Mouse (Mus musculus) cerebellum, adult 8-10 months (tissue): ENCODE data around the gene Ugt1a6b.
"Not testable (repeated sequence)": the region's sequence is repeated elsewhere in the genome, so short reads cannot be mapped to it uniquely, and the experiment has no call there.

Experiments
- DNase-seq: peaks from one replicate; pipeline ENCODE4 v3.0.0; 2022

Gene Ugt1a6b

GRCm38 (mm10) chr1:88125827-88126360, 22.8 kb downstream of the Ugt1a6b start:
- DNase-seq, result not testable (repeated sequence)

- not testable (repeated sequence) for DNase-seq
Observed at GRCm38 (mm10) chr1:88129091-88129490, 26.0 kb downstream of the Ugt1a6b start.

- DNase-seq, result not testable (repeated sequence)
Observed at GRCm38 (mm10) chr1:88130223-88130622, 27.2 kb downstream of the Ugt1a6b start.

DNA sequence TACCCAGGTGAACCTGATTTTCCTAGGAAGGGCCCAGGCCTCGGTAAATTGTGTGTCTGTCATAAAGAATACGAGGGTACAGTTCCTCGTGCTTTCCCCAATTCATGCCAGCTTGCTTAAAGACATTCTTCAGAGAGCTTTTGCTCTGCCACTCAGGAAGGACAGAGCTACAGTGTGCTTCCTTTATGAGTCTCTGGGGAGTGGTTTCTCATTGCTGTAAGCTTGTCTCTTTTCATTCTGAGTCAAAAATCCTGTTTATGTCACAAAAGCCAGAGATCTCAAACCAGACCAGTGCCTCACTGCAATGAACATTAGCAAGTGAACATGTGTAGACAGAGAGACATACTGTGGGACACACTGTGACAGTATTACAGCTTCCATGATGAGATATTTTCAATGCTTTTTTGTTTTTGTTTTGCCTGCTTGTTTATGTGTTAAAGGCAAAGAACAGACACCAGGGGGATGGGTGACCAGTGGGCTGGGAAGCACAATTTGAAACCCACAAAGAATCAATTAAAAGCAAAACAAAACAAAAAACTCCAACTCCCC, 30.9 kb downstream of the Ugt1a6b start:
- no peak for DNase-seq

GRCm38 (mm10) chr1:88134457-88135011, 31.5 kb downstream of the Ugt1a6b start, which contains the start of gene Ugt1a6a:
Gene Ugt1a6a (plus strand): TSS chr1:88134809.
- DNase-seq, result not testable (repeated sequence)

DNA sequence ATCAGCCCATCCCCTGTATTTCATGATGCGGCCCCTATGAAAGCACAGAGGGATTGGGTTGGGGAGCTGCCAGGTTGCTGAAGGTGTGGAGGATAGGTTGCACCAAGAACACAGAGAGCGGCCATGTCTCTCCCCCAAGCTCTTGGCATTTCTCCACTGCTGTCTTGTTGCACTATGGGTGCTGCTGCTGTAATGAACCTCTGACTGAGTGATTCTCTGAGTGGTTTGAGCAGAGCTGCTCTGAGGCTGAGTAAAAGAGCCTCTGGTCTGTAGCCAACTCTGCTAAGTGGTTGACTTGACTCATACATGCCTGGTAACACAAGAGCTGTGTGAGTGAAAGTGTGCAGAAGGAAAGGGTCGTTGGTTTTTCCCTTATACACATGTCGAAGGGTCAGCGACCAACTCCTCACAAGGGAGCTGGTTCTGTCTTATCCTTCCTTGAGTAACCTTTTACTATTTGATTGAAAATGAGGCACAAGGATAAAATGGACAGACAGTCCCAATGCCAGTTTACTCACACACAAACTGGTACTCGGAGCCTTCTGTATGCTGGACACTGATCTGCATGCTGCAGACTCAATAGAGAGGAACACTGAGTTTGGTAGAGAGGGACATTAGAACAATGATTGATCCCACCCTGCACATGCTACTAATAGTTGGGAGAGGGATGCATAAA, 32.3 kb downstream of the Ugt1a6b start:
- DNase-seq, result not testable (repeated sequence)

- no peak for DNase-seq
Observed at GRCm38 (mm10) chr1:88136646-88137045, 33.6 kb downstream of the Ugt1a6b start.

GRCm38 (mm10) chr1:88137264-88137663, 34.2 kb downstream of the Ugt1a6b start:
- DNase-seq, result no peak

DNA sequence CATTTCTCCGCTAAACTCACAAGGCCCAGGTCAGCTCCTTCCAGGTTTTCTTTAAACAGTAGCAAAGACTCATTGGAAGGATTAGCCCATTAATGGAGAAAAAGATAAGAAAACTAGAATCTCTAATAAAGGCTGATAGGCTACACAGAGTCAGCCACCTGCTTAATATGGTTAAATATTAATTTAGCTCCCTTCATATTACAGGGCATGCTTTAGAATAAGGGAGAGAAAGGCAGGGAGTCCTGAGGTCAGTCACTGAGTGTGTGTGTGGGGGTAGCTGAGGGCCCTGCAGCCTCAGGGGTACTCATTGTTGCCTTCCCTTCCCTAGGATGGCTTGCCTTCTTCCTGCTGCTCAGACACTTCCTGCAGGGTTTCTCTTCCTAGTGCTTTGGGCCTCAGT, 35.1 kb downstream of the Ugt1a6b start:
- no peak for DNase-seq

DNA sequence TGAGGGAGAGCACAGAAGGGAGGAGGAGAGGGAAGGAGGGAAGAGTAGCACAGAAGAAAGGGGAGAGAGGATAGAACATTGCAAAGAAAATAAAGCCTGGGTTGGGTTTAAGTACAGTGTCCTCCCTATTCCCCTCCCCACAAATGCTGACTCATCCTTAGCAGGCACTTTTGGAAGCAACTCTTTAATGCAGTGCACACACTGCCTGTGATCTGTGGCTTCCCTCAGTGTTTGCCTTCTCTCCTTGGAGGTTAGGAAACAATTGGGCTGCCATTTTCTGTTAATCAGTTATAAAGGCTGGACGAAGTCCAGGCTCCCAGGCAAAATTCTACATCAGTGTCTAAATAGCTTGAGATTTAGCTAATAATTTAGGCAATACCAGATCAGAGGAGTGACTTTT, 37.4 kb downstream of the Ugt1a6b start:
- not testable (repeated sequence) for DNase-seq

GRCm38 (mm10) chr1:88143966-88144675, 41.1 kb downstream of the Ugt1a6b start:
- peak; percentile 41 for DNase-seq

DNA sequence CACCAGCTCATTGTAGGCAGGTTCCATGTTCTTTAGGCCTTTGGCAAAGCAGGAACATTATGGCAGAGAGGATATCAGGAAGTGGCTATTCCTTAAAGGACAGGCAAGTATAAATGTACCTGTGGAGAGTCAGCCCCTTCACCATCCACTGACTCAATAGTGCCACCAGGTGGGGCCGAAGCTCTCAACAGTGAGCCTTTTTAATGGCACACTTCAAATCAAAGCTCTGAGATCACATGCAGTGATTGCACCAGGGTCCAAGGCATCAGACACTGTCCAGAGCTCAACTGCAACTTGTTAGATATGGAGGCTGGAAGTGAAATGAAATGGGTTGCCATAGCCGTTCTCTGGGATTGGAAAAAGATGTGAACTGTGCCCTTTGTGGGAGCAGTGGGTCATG, 42.2 kb downstream of the Ugt1a6b start:
- not testable (repeated sequence) for DNase-seq

- not testable (repeated sequence) for DNase-seq
Observed at GRCm38 (mm10) chr1:88150133-88150532, 47.1 kb downstream of the Ugt1a6b start.

DNA sequence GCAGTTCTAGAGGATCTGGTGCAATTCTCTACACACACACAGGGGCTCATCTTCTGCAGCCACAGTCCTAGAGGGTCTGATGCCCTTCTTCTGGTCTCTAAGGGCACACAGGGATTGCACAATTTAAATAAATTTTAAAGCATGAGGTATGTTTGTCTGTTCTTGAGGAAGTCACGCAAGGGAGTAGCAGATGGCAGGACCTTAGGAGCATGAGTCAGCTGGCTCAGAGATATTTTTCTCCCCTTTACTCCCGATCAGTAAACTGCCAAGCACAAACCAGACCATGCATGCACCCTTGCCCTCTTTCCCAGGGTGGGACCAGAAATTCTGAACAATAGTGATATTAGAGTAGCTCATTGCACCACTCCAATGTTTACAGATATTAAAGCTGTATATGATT, 55.4 kb downstream of the Ugt1a6b start:
- DNase-seq, result no peak

GRCm38 (mm10) chr1:88165711-88166110, 62.7 kb downstream of the Ugt1a6b start, which contains the start of gene Ugt1a5:
Gene Ugt1a5 (plus strand): TSS chr1:88166012.
- no peak for DNase-seq

DNA sequence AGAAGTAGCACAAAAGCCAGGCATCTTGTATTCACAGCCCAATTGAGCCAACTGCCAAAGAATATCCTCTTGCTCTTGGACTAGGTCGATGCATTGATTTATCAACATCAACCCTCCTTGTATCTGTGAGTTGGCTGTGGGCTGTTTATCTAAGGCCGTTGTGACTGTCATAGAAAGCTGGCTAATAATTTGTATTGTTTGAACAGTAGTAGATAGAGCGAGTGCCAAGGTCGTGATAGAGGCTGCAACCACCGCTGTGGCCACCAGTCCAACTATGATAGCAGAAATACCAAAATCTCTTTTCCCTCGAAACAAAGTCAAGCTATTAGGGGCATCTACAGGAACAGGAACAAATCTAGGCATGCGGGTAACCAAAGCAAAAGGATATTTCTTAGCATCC, 69.1 kb downstream of the Ugt1a6b start:
- DNase-seq, result not testable (repeated sequence)

DNA sequence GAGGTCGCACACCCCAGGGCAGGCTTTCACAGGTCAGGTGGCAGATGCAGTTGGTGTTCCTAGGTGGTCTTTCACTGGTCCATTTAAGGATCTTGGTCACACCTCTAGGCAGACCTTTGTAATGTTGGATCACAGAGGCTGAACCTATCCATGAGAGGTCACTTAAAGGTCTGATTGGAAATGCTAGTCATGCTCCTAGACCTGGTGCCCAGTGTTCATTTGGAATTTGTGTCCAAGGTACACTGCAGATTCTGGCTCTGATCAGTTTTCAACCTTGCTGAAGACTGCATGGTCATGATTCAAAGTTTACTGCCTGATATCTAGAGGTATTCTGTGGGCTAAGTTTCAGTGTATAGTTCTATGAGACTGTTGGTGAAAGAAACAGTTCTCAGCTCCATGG, 76.6 kb downstream of the Ugt1a6b start:
- no peak for DNase-seq

- DNase-seq, result no peak
Observed at GRCm38 (mm10) chr1:88186325-88186935, 83.4 kb downstream of the Ugt1a6b start.

DNA sequence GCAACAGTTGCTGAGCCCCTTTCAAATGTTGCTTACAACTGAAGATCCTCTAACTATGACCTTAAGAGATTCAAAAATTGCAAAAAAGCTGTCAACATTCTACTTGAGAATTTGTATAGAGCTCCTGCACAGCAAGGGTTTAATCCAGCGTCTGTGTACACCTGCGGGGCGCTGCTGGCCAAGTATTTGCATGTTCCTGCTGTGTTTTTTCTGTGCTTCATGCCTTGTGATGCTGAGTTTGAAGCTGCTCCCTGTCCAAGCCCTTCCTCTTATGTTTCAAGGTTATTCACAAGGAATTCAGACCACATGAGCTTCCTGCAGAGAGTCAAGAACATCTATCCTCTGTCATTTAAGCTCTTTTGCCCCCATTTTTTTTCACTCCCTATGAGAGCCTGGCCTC, 89.1 kb downstream of the Ugt1a6b start:
- no peak for DNase-seq

GRCm38 (mm10) chr1:88195687-88196086, 92.6 kb downstream of the Ugt1a6b start:
- no peak for DNase-seq

- no peak for DNase-seq
Observed at GRCm38 (mm10) chr1:88197443-88197842, 94.4 kb downstream of the Ugt1a6b start.

DNA sequence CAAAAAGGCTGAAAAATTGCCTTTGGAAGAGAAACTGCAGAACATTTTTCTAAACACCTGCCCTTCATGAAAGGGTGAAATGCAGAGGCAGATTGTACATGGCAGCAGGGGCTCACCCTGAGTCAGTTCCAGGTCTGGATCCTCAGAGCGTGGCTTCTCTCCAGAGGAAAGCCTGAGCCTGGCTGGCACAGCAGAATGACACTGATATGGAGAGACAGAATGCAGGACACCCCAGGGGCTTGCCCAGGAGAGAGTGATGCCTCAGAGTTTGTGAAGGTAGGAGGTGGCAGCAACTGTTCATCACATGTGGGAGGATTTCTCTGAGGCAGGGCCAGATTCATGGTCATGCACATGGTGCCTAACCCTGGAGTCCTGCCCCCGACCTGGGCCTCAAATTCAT, 96.9 kb downstream of the Ugt1a6b start:
- peak; percentile 48 for DNase-seq

- no peak for DNase-seq
Observed at GRCm38 (mm10) chr1:88200456-88200855, 97.4 kb downstream of the Ugt1a6b start, which contains the start of gene Ugt1a2. Gene Ugt1a2 (plus strand): TSS chr1:88200601.
